8 mouse cellular contexts compared by ENCODE assay signal in genomic region chr11:98741622-98742396, GRCm38 (mm10). TPM values are rescaled to one million over a fixed set of nuclear protein-coding genes. Genes with fewer than 3 reads are reported as not detected.
DNase-seq lines count a peak whose midpoint lies in the region; ATAC-seq and TF ChIP-seq lines count a peak whose summit lies in the region.

No protein-coding gene starts in this region.

- ATAC-seq in frontal cortex, adult (ENCODE audit: low TSS enrichment), result peak; percentile 24; the same call in 1 of the 2 replicates
- ATAC-seq in forebrain, postnatal 0 days, result peak; percentile 70
- ATAC-seq in hindbrain, embryonic 15.5 days (ENCODE audit: low FRiP score, low read depth), result peak; percentile 64

- no peak for TF ChIP-seq CTCF in forebrain, postnatal 0 days (IDR thresholded peaks at IDR 0.05; ENCODE audit: low read depth)

- WGBS in forebrain, postnatal 0 days, result 4% methylated on average over 75 of the region's 86 CpGs
- WGBS in hindbrain, embryonic 15.5 days, result 2% methylated on average over 78 of the region's 86 CpGs
- WGBS in limb, embryonic 10.5 days, result 1% methylated on average over 83 of the region's 86 CpGs
- WGBS in midbrain, embryonic 10.5 days, result under 1% methylated on average over 84 of the region's 86 CpGs

- H3K4me2 ChIP-seq in forebrain, postnatal 0 days (ENCODE audit: low read depth), result peak overlapping the region; percentile 94
- peak overlapping the region; percentile 93 for H3K4me2 ChIP-seq in hindbrain, embryonic 15.5 days

- H3K36me3 ChIP-seq in forebrain, postnatal 0 days (ENCODE audit: insufficient read depth), result no peaks in the 10 kb centered on the region
- no peaks in the 10 kb centered on the region for H3K36me3 ChIP-seq in hindbrain, embryonic 15.5 days
- no peaks in the 10 kb centered on the region for H3K36me3 ChIP-seq in limb, embryonic 10.5 days
- H3K36me3 ChIP-seq in midbrain, embryonic 10.5 days, result no peaks in the 10 kb centered on the region

- peak overlapping the region; percentile 97 for H3K4me3 ChIP-seq in forebrain, postnatal 0 days (ENCODE audit: low read depth, low read length)
- H3K4me3 ChIP-seq in hindbrain, embryonic 15.5 days, result peak overlapping the region; percentile 89
- peak overlapping the region; percentile 94 for H3K4me3 ChIP-seq in limb, embryonic 10.5 days
- peak overlapping the region; percentile 83 for H3K4me3 ChIP-seq in midbrain, embryonic 10.5 days

- H3K9ac ChIP-seq in forebrain, postnatal 0 days, result peak overlapping the region; percentile 99
- peak overlapping the region; percentile 98 for H3K9ac ChIP-seq in hindbrain, embryonic 15.5 days

- peaks cover 51% of the 10 kb centered on the region for H3K4me1 ChIP-seq in forebrain, postnatal 0 days (ENCODE audit: insufficient read depth)
- H3K4me1 ChIP-seq in hindbrain, embryonic 15.5 days (replicated peaks), result peaks cover 74% of the 10 kb centered on the region
- H3K4me1 ChIP-seq in limb, embryonic 10.5 days, result peaks cover 81% of the 10 kb centered on the region
- H3K4me1 ChIP-seq in midbrain, embryonic 10.5 days, result peaks cover 87% of the 10 kb centered on the region

- no peaks in the 10 kb centered on the region for H3K9me3 ChIP-seq in forebrain, postnatal 0 days (ENCODE audit: low read length)
- no peaks in the 10 kb centered on the region for H3K9me3 ChIP-seq in hindbrain, embryonic 15.5 days
- no peaks in the 10 kb centered on the region for H3K9me3 ChIP-seq in limb, embryonic 10.5 days (replicated peaks)
- no peaks in the 10 kb centered on the region for H3K9me3 ChIP-seq in midbrain, embryonic 10.5 days (replicated peaks)

- no peaks in the 10 kb centered on the region for H3K27me3 ChIP-seq in forebrain, postnatal 0 days (ENCODE audit: insufficient read depth, low read length)
- no peaks in the 10 kb centered on the region for H3K27me3 ChIP-seq in hindbrain, embryonic 15.5 days
- no peaks in the 10 kb centered on the region for H3K27me3 ChIP-seq in limb, embryonic 10.5 days (ENCODE audit: low read depth, poor library complexity, severe bottlenecking)
- peaks cover 7% of the 10 kb centered on the region; the same call in 1 of the 2 replicates for H3K27me3 ChIP-seq in midbrain, embryonic 10.5 days (ENCODE audit: low read depth, poor library complexity, severe bottlenecking)

- peak overlapping the region; percentile 99 for H3K27ac ChIP-seq in forebrain, postnatal 0 days (ENCODE audit: low read depth, low read length)
- H3K27ac ChIP-seq in hindbrain, embryonic 15.5 days (replicated peaks), result peak overlapping the region; percentile 99
- H3K27ac ChIP-seq in limb, embryonic 10.5 days, result peak overlapping the region; percentile 97
- H3K27ac ChIP-seq in midbrain, embryonic 10.5 days (replicated peaks), result peak overlapping the region; percentile 98

- no peak for DNase-seq in frontal cortex, adult 2 months (ENCODE audit: extremely low spot score in 1 of 2, low spot score in 1 of 2)
- peak; percentile 75 for DNase-seq in cerebellum, adult 8-10 months
- peak; percentile 88 for DNase-seq in forebrain, postnatal 0 days
- DNase-seq in limb, embryonic 10.5 days (ENCODE audit: low spot score), result peak; percentile 85
- DNase-seq in midbrain, embryonic 10.5 days (ENCODE audit: low spot score), result peak; percentile 91
- peak; percentile 51 to 68 for DNase-seq in spleen, postnatal 14 days (ENCODE audit: low spot score in 2 of 2)

RNA-seq across cellular contexts. Expression of gene Thra, which starts 1.4 kb away (rescaled TPM):
- polyA plus RNA-seq in frontal cortex, adult 2 months (2012; rRNA removed), result 770 and 851 TPM in 2 replicates
- total RNA-seq in forebrain, postnatal 0 days (2014; rRNA removed), result 1,003 and 1,159 TPM in 2 replicates
- polyA plus RNA-seq in forebrain, postnatal 0 days (2015; fragmentation: Nextera tagmentation; extraction: Ambion mirVana), result 223 and 233 TPM in 2 replicates
- polyA plus RNA-seq in hindbrain, embryonic 15.5 days (2015; fragmentation: Nextera tagmentation; extraction: Ambion mirVana), result 136 and 138 TPM in 2 replicates
- polyA plus RNA-seq in limb, embryonic 10.5 days (2016; fragmentation: Nextera tagmentation; extraction: Ambion mirVana), result 6.3 and 11.6 TPM in 2 replicates
- polyA plus RNA-seq in midbrain, embryonic 10.5 days (2016; fragmentation: Nextera tagmentation; extraction: Ambion mirVana), result 9.5 and 15.6 TPM in 2 replicates

RNA-seq across cellular contexts. Expression of gene Med24, which starts 12.6 kb away (rescaled TPM):
- polyA plus RNA-seq in frontal cortex, adult 2 months (2012; rRNA removed), result 137 and 157 TPM in 2 replicates
- 54.0 and 66.5 TPM in 2 replicates for total RNA-seq in forebrain, postnatal 0 days (2014; rRNA removed)
- polyA plus RNA-seq in forebrain, postnatal 0 days (2015; fragmentation: Nextera tagmentation; extraction: Ambion mirVana), result 46.4 and 49.3 TPM in 2 replicates
- polyA plus RNA-seq in hindbrain, embryonic 15.5 days (2015; fragmentation: Nextera tagmentation; extraction: Ambion mirVana), result 67.0 and 70.3 TPM in 2 replicates
- polyA plus RNA-seq in limb, embryonic 10.5 days (2016; fragmentation: Nextera tagmentation; extraction: Ambion mirVana), result 77.3 and 82.6 TPM in 2 replicates
- polyA plus RNA-seq in midbrain, embryonic 10.5 days (2016; fragmentation: Nextera tagmentation; extraction: Ambion mirVana), result 74.1 and 82.2 TPM in 2 replicates

RNA-seq across cellular contexts. Expression of gene Nr1d1, which starts 33.3 kb away (rescaled TPM):
- polyA plus RNA-seq in frontal cortex, adult 2 months (2012; rRNA removed), result 124 and 126 TPM in 2 replicates
- 4.5 and 6.7 TPM in 2 replicates for total RNA-seq in forebrain, postnatal 0 days (2014; rRNA removed)
- polyA plus RNA-seq in forebrain, postnatal 0 days (2015; fragmentation: Nextera tagmentation; extraction: Ambion mirVana), result 10.8 and 11.4 TPM in 2 replicates
- polyA plus RNA-seq in hindbrain, embryonic 15.5 days (2015; fragmentation: Nextera tagmentation; extraction: Ambion mirVana), result 3.9 and 4.3 TPM in 2 replicates
- polyA plus RNA-seq in limb, embryonic 10.5 days (2016; fragmentation: Nextera tagmentation; extraction: Ambion mirVana), result 1.2 and 1.5 TPM in 2 replicates
- polyA plus RNA-seq in midbrain, embryonic 10.5 days (2016; fragmentation: Nextera tagmentation; extraction: Ambion mirVana), result 1.4 TPM in 2 replicates

RNA-seq across cellular contexts. Expression of gene Csf3, which starts 40.7 kb away (rescaled TPM):
- polyA plus RNA-seq in frontal cortex, adult 2 months (2012; rRNA removed), result not detected in 2 replicates
- not detected in 2 replicates for total RNA-seq in forebrain, postnatal 0 days (2014; rRNA removed)
- not detected in 2 replicates for polyA plus RNA-seq in forebrain, postnatal 0 days (2015; fragmentation: Nextera tagmentation; extraction: Ambion mirVana)
- polyA plus RNA-seq in hindbrain, embryonic 15.5 days (2015; fragmentation: Nextera tagmentation; extraction: Ambion mirVana), result not detected in 2 replicates
- polyA plus RNA-seq in limb, embryonic 10.5 days (2016; fragmentation: Nextera tagmentation; extraction: Ambion mirVana), result not detected in 2 replicates
- polyA plus RNA-seq in midbrain, embryonic 10.5 days (2016; fragmentation: Nextera tagmentation; extraction: Ambion mirVana), result not detected in 2 replicates

RNA-seq across cellular contexts. Expression of gene Msl1, which starts 53.5 kb away (rescaled TPM):
- 112 and 123 TPM in 2 replicates for polyA plus RNA-seq in frontal cortex, adult 2 months (2012; rRNA removed)
- 87.2 and 94.6 TPM in 2 replicates for total RNA-seq in forebrain, postnatal 0 days (2014; rRNA removed)
- 16.3 and 24.1 TPM in 2 replicates for polyA plus RNA-seq in forebrain, postnatal 0 days (2015; fragmentation: Nextera tagmentation; extraction: Ambion mirVana)
- 31.7 and 33.1 TPM in 2 replicates for polyA plus RNA-seq in hindbrain, embryonic 15.5 days (2015; fragmentation: Nextera tagmentation; extraction: Ambion mirVana)
- polyA plus RNA-seq in limb, embryonic 10.5 days (2016; fragmentation: Nextera tagmentation; extraction: Ambion mirVana), result 22.8 and 25.0 TPM in 2 replicates
- 22.9 and 24.3 TPM in 2 replicates for polyA plus RNA-seq in midbrain, embryonic 10.5 days (2016; fragmentation: Nextera tagmentation; extraction: Ambion mirVana)

Comparison
In these comparisons a context has a peak if more than half of its experiments do, and no peak if none do; other contexts are left out.
1. DNase-seq: peak in cerebellum, adult 8-10 months (single experiment), forebrain, postnatal 0 days (single experiment), limb, embryonic 10.5 days (single experiment), midbrain, embryonic 10.5 days (single experiment) and spleen, postnatal 14 days (2 of 2); none in frontal cortex, adult 2 months (0 of 2).
2. RNA of gene Nr1d1, which starts 33.3 kb away (polyA plus RNA-seq): 124 to 126 TPM in frontal cortex, adult 2 months; 10.8 to 11.4 TPM in forebrain, postnatal 0 days, 3.9 to 4.3 TPM in hindbrain, embryonic 15.5 days, 1.2 to 1.5 TPM in limb, embryonic 10.5 days and 1.4 TPM in midbrain, embryonic 10.5 days; every median in the first group is over 10 times any median in the second.
3. Peak in every context shown above with its lines, with median percentiles within 50 percentile points of each other: ATAC-seq, H3K27ac ChIP-seq and H3K4me3 ChIP-seq.